Mouse (Mus musculus): ENCODE results near the gene Tcam1.

DNA sequence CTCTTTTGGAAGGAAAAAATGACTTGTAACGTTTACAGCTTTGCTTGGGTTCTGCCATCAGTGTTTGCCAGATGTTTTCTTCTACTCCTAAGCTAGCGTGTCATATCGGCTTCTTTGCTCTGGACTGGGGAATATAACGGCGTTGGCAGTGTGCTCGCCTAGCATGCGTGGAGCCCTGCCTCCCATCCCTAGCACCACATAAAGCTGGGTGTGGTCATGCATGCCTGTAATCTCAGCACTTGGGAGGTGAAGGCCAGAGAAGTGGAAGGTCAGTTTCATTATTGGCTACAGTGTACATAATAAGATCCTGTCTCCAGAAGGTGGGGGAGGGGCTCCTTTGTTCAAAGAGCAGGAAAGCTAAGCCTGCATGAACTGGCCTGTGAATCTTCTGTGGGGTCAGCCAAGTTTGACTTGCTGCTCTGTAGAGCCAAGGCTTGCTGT, 1.5 kb upstream of the Tcam1 start:
- no peak for TF ChIP-seq USF1 (IDR thresholded peaks at IDR 0.05; ENCODE audit: low read depth, low read length)
- TF ChIP-seq POLR2A (IDR thresholded peaks at IDR 0.05; ENCODE audit: control insufficient read depth in 1 of 2, insufficient read depth in 1 of 2, low read depth in 1 of 2, low read length in 2 of 2, poor library complexity in 1 of 2) = no peak
- TF ChIP-seq CTCF (IDR thresholded peaks at IDR 0.05 in 2 of 3, conservative IDR thresholded peaks at IDR 0.05 in 1 of 3; ENCODE audit: control insufficient read depth in 1 of 3, insufficient read depth in 1 of 3, low read depth in 2 of 3, low read length in 3 of 3, poor library complexity in 1 of 3, severe bottlenecking in 1 of 3) = no peak
- TF ChIP-seq ETS1 (IDR thresholded peaks at IDR 0.05; ENCODE audit: low read depth, low read length) = no peak
- TF ChIP-seq MAFK (IDR thresholded peaks at IDR 0.05; ENCODE audit: borderline replicate concordance, low read depth, low read length) = no peak
